Mouse (Mus musculus) stomach, embryonic 16.5 days (tissue): ENCODE results near the gene Mmp9. TPM values are rescaled to one million over a fixed set of nuclear protein-coding genes. Genes with fewer than 3 reads are reported as not detected.

Experiments
- ATAC-seq: fragments of 200-750 bp; cut with Nextera tagmentation; 2 replicates; pipeline ENCODE4 v1.8.0; 2017; ENCODE audit warnings: moderate number of reproducible peaks, moderate TSS enrichment; ENCODE audit not compliant: insufficient read depth, low FRiP score
- H3K27ac ChIP-seq: fragments of 300-500 bp; sonication (generic); 2 replicates; pipeline ENCODE4 v1.5.1; 2014; ENCODE audit warnings: low read length
- H3K27me3 ChIP-seq: fragments of 300-500 bp; sonication (generic); 2 replicates; pipeline ENCODE4 v1.6.1; 2014; ENCODE audit warnings: low read length, control low read depth, mixed read lengths; ENCODE audit not compliant: control insufficient read depth, insufficient read depth
- H3K36me3 ChIP-seq: fragments of 300-500 bp; sonication (generic); 2 replicates; pipeline ENCODE4 v1.6.1; 2014; ENCODE audit warnings: low read length; ENCODE audit not compliant: control insufficient read depth, insufficient read depth
- H3K4me1 ChIP-seq: fragments of 300-500 bp; sonication (generic); 2 replicates; pipeline ENCODE4 v1.6.1; 2014; ENCODE audit warnings: low read length, control low read depth, mixed read lengths; ENCODE audit not compliant: control insufficient read depth, insufficient read depth
- H3K4me2 ChIP-seq: fragments of 300-500 bp; sonication (generic); 2 replicates; pipeline ENCODE4 v1.6.1; 2014; ENCODE audit warnings: low read depth, low read length, mixed read lengths
- H3K4me3 ChIP-seq: fragments of 300-500 bp; sonication (generic); replicated peaks from 2 replicates; pipeline ENCODE4 v1.5.1; 2014; ENCODE audit warnings: mild to moderate bottlenecking, low read length
- H3K9ac ChIP-seq: fragments of 300-500 bp; sonication (generic); 2 replicates; pipeline ENCODE4 v1.6.1; 2014; ENCODE audit warnings: low read length
- H3K9me3 ChIP-seq: fragments of 300-500 bp; sonication (generic); replicated peaks from 2 replicates; pipeline ENCODE4 v1.6.1; 2016; ENCODE audit warnings: low read length, control low read depth; ENCODE audit not compliant: control insufficient read depth
- WGBS: fragments of 180-500 bp; shearing (Covaris S2); extraction: QIAGEN DNeasy Blood & Tissue Kit; methylation state at CpG from one replicate; pipeline ENCODE4 v1.1.7; 2014; 5-methylcytosine and 5-hydroxymethylcytosine counted together
- polyA plus RNA-seq: library from polyadenylated mRNA; unstranded; fragments of >200 nt; fragmentation: Nextera tagmentation; extraction: Ambion mirVana; gene quantifications from 2 replicates; pipeline ENCODE4 v1.2.1, GENCODE M21; 2015

Mmp9 gene
- polyA plus RNA-seq, 1 experiment from 2014 or later = 5.5 TPM

DNA sequence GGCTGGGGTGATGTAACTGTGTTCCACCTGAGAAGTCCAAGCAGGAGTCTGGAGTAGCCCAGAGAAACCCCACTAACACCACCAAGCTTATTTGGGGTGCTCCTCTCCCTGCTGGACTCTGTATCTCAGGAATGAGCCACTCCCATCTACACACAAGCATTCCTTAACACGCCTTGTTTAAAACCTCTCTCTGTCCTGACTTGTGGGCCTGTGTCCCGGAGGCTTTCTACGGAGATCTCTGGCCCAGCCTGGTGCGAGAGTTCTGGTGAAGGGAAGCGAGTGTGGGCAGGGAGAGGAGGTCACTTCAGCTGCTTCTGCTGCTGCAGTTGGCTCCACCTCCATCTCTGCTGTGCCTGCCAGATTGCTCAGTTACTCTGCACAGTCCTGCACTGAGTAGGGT is 15.6 kb downstream of the Mmp9 start:
- Histone ChIP-seq H3K4me1 (no peaks in the 10 kb centered on the region; the same call in 1 of the 2 replicates), H3K4me2 (no peak overlapping the region)

DNA sequence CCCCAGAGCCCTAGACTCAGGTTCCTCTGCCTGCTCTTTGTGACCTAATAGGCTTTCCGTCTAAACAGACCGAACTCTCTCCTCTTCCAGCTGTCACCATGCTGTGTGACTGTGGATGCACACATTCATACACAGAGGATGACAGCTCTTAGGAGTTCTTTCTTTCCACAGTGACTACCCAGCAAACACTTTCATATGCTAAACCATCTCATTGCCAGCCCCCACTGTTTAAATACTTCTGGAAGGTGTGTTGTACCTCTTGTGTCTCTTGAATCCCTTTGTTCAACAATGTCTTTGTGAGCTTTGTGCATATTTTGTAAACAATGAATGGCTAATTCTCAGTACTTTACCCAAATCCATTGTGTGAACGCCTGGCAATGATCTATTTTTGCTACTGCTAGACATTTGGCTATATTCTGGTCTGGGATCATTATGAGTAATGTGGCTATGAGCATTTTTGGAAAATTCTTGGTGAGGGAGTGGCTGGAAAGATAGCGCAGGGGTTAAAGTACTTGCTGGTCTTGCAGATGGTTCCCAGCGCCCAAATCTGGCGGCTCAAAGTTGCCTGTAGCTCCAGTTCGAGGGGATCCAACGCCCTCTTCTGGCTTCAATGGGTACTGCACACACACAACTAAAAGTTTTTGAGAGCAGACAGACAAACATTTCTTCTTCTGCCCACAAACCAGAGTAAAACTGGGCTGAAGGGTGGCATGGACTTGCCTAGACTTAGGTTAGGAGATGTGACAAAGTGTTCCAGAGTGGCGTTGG is 17.2 kb downstream of the Mmp9 start:
- no peak overlapping the region for H3K4me2 ChIP-seq
- H3K4me1 ChIP-seq = no peaks in the 10 kb centered on the region; the same call in 1 of the 2 replicates
- H3K4me3 ChIP-seq = no peak overlapping the region
- H3K9me3 ChIP-seq = no peaks in the 10 kb centered on the region
- no peak for ATAC-seq
- H3K27me3 ChIP-seq = peaks cover 9% of the 10 kb centered on the region; the same call in 1 of the 2 replicates
- no peak overlapping the region for H3K27ac ChIP-seq
- no peaks in the 10 kb centered on the region for H3K36me3 ChIP-seq
- 60% methylated on average over 9 of the region's 9 CpGs for WGBS
- no peak overlapping the region for H3K9ac ChIP-seq

More for the DNA sequence above, 15.6 kb downstream of the Mmp9 start:
- no peak for ATAC-seq
- 57% methylated on average over 5 of the region's 5 CpGs for WGBS
- no peaks in the 10 kb centered on the region for H3K36me3 ChIP-seq
- no peak overlapping the region for H3K9ac ChIP-seq
- peaks cover 22% of the 10 kb centered on the region for H3K27me3 ChIP-seq
- H3K27ac ChIP-seq = no peak overlapping the region
- H3K9me3 ChIP-seq = peaks cover 3% of the 10 kb centered on the region
- no peak overlapping the region for H3K4me3 ChIP-seq

DNA sequence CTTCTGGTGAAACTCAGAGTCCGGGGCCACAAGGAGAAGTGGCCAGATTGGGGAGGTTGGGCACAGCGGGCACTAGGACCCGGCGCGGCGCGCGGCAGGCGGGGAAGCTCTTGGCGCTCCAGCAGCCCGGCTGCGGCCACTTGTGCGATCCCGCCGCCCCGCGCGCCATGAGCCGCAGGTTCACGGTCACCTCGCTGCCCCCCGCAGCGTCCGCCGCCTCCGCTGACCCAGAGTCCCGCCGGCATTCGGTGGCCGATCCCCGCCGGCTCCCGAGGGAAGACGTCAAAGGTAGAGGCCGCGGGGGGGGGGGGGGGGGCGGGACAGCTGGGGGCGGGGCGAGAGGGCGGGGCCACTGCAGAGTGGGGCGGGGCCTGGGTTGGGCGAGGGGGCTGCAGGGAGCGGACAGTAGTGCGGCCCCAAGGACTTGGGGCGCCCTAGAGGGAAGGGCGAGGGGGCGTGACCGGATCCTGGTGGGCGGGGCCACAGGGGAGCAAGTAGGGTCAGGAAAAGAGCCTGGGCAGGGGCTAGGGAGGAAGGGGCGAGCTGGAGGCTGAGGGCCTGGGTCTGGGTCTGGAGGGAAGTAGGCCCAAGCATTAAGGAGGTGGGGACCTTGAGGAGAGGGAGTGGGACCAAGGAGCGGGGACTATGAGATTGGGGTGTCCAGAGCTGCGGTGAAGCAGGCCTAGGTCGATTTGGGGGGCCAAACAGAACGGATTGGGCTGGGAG is 20.3 kb downstream of the Mmp9 start, which contains the start of gene Slc12a5:
Gene Slc12a5, plus strand, starts transcription at position 87 of the 726 bp plus-strand sequence.
- Histone ChIP-seq H3K4me3 (peak within 1 kb of the TSS; percentile 57), H3K27me3 (no peaks in the 10 kb centered on the region), H3K9ac (peak within 1 kb of the TSS; percentile 67), H3K9me3 (no peaks in the 10 kb centered on the region), H3K36me3 (no peaks in the 10 kb centered on the region), H3K4me2 (peak within 1 kb of the TSS; percentile 80), H3K27ac (no peak within 1 kb of the TSS), H3K4me1 (no peaks in the 10 kb centered on the region; the same call in 1 of the 2 replicates)
- 2% methylated on average over 38 of the region's 54 CpGs for WGBS
- peak; percentile 76; the same call in 1 of the 2 replicates for ATAC-seq

DNA sequence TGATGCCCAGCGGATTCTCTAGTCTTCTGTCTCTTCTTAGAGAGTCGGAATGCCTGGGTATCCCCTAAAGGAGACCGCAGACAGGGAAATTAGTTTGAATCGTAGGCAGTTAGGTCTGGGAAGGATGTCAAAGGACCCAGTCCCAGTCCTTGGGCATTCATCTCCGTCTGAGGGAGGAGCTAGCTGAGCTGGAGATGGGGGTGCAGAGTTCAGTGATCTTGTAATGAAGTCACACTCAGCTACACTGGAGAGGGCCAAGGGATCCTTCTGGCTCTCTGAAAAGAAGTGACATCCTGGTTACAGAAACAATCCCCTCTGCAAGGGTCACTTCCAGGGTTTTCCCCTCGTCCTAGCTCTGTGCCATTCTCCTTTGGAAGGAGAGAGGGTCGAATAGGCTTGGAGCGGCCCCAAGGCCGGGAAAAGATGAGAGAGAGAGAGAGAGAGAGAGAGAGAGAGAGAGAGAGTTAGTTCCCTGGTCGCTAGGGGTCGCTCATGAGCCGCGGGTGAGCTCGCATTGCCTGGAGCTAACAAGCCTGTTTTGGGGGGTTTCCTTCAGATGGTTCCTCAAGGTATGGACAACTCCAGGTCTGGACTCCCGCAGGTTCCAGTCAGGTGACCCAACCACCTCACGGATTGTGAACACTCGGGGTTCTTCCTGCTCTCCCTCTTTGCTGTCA is 21.1 kb downstream of the Mmp9 start:
- no peak overlapping the region for H3K9ac ChIP-seq
- no peak overlapping the region for H3K27ac ChIP-seq
- no peak for ATAC-seq
- H3K9me3 ChIP-seq = no peaks in the 10 kb centered on the region
- H3K27me3 ChIP-seq = peaks cover 6% of the 10 kb centered on the region
- no peaks in the 10 kb centered on the region; the same call in 1 of the 2 replicates for H3K4me1 ChIP-seq
- H3K4me2 ChIP-seq = 0 out of 2 replicates have a peak overlapping the region, but pooled peaks have one; percentile 80
- 12% methylated on average over 17 of the region's 17 CpGs for WGBS
- H3K4me3 ChIP-seq = no peak overlapping the region
- no peaks in the 10 kb centered on the region for H3K36me3 ChIP-seq

DNA sequence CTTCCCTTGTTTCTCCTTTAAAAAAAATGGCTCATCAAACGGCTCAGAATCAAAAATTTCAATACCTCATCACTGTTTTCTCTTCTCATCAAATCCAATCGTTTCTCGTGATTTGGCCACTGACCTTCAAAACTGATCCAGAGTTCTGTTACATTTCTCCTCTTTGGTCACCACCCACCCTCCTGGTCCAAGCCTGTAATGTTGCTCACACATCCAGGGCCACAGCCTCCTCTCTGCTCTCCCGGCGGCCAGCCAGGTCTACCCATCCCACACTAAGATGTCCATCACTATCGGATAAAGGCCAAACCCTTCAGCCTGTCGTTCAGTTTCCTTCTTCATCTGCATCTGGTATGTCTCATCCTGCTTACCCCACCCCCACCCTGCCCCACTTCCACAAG is 21.6 kb downstream of the Mmp9 start:
- ATAC-seq = no peak
- Histone ChIP-seq H3K36me3 (no peaks in the 10 kb centered on the region), H3K9me3 (no peaks in the 10 kb centered on the region), H3K27ac (no peak overlapping the region), H3K4me1 (no peaks in the 10 kb centered on the region; the same call in 1 of the 2 replicates), H3K27me3 (peaks cover 12% of the 10 kb centered on the region), H3K4me2 (no peak overlapping the region), H3K4me3 (no peak overlapping the region), H3K9ac (no peak overlapping the region)
- WGBS = 38% methylated on average over 7 of the region's 7 CpGs

DNA sequence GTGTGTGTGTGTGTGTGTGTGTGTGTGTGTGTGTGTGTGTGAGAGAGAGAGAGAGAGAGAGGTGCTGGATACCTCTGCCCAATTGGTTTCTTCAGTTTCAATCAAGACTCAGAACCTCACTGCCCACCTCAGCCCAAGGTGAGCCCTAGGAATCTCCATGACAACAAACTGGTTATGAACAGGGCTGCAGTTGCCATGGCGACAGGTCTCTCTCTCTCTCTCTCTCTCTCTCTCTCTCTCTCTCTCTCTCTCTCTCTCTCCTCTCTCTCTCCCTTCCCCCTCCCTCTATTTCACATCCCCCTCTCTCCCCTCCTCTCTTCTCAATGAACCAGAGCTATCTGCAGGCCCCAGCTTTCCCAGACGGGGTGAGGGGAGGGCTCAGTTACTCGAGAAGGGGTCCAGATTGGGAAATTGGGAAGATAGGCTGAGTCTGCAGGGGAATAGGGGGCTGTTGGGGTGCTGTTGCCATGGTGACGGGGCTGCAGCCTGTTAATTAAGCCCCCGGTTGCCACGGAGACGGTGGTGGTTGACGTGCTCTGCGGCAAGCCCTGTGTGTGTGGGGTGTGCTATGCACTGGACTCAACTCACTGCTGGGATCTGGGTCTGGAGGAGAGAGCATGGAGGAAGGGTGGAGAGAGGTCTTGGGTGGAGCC is 23.8 kb downstream of the Mmp9 start:
- H3K9ac ChIP-seq = no peak overlapping the region
- no peak overlapping the region for H3K27ac ChIP-seq
- H3K4me2 ChIP-seq = no peak overlapping the region
- ATAC-seq = no peak
- H3K4me3 ChIP-seq = no peak overlapping the region
- H3K36me3 ChIP-seq = no peaks in the 10 kb centered on the region
- H3K9me3 ChIP-seq = no peaks in the 10 kb centered on the region
- H3K4me1 ChIP-seq = peaks cover 7% of the 10 kb centered on the region
- H3K27me3 ChIP-seq = peaks cover 33% of the 10 kb centered on the region
- WGBS = 48% methylated on average over 9 of the region's 9 CpGs

DNA sequence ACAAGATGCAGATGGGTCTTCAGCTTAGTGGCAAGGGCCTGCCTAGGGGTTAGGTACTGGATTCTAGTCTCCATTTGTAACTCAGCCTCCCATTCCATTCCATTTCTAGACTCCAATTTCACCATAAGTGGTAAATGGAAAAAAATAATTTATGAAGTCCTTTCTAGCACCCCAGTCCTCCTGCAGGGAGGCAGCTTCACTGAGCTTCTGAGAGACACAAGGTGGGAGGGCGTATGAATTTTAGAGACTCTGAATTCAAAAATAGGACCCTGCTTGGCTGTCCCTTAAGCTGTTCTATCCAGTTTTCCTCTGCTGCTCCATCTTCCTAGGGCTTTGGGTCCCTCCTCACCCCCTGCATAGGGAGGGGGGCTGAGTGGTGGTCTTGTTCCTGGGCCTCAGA is 24.4 kb downstream of the Mmp9 start:
- no peak overlapping the region for H3K4me3 ChIP-seq
- H3K4me2 ChIP-seq = no peak overlapping the region
- H3K27me3 ChIP-seq = peaks cover 40% of the 10 kb centered on the region
- ATAC-seq = no peak
- H3K9me3 ChIP-seq = no peaks in the 10 kb centered on the region
- H3K9ac ChIP-seq = no peak overlapping the region
- WGBS = 94% methylated on average over 1 of the region's 1 CpGs
- no peaks in the 10 kb centered on the region for H3K36me3 ChIP-seq
- no peak overlapping the region for H3K27ac ChIP-seq
- H3K4me1 ChIP-seq = peaks cover 7% of the 10 kb centered on the region

DNA sequence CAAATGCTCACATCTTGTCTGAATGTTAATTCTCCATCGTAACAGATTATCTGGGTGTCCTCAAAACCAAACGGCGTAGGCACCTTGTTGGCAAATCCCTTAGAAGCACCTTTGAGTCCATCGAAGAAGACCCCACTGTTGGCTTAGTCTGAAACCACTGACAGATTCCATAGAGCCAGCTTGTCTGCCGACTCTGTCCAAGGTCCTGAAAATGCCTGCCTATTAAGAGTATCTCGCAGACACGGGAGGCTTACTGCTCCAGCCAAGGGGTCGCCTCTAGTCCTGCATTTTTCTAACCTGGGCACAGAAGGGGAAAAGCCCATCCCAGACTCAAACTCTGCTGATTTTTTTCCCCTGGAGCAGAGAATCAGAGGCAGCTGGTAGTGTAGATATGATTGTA is 25.8 kb downstream of the Mmp9 start:
- Histone ChIP-seq H3K36me3 (no peaks in the 10 kb centered on the region), H3K27me3 (peaks cover 54% of the 10 kb centered on the region), H3K9ac (no peak overlapping the region), H3K4me2 (no peak overlapping the region), H3K27ac (no peak overlapping the region), H3K4me3 (no peak overlapping the region), H3K4me1 (peaks cover 7% of the 10 kb centered on the region; the same call in 1 of the 2 replicates), H3K9me3 (no peaks in the 10 kb centered on the region)
- 16% methylated on average over 8 of the region's 8 CpGs for WGBS
- ATAC-seq = no peak
